Comparison of ENCODE assay signal across 9 mouse cellular contexts in the genomic region with DNA sequence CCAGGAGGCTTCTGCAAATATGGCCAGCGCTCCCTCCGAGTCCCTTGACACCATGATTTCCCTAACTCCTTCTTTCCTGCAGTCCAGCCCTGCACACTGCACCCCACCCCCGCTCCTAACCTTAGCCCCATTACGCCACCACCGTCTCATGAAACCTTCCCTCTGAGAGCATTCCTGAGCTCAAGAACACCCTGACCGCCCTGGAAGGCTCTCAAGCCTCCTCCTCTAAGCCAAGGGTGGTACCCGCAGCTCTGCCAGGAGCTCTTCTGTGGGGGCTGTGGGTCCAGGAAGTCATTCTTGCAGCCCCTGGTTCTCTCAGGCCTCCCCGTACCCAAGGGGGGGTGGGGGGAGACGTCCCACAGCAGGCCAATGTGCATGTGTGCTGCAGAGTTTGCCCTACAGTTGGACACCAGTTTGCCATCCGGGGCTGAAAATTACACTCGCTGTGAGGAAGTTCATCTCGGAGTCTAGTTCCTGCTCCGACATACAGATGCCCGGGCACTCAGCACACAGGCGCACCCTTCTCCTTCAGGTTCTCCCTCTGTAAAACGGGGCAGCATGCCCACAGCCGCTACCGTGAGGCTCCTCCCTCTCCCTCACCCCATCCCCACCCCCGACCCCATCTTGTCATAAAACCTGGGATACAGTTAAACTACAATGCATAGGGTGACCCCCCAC. TPM values are rescaled to one million over a fixed set of nuclear protein-coding genes. Genes with fewer than 3 reads are reported as not detected.
DNase-seq lines count a peak whose midpoint lies in the region; ATAC-seq lines count a peak whose summit lies in the region.
"Had no signal": no experiment of that assay in that cellular context is flagged by ENCODE, and none has a peak within 500 bp of the region (broad histone marks: within the 10 kb centered on the region; RNA-seq: fewer than 3 reads in every experiment).

No protein-coding gene starts in this region.

- 0 out of 2 replicates have a peak overlapping the region, but pooled peaks have one; percentile 35 for H3K9ac ChIP-seq in lung, embryonic 16.5 days (ENCODE audit: low read length)
- H3K9ac ChIP-seq: neural tube, embryonic 15.5 days had no signal

- H3K4me2 ChIP-seq in lung, embryonic 16.5 days (ENCODE audit: low read depth, low read length) = peak overlapping the region; percentile 26
- H3K4me2 ChIP-seq: neural tube, embryonic 15.5 days had no signal

- H3K27ac ChIP-seq in heart, embryonic 10.5 days = peak overlapping the region; percentile 48
- peak overlapping the region; percentile 91 for H3K27ac ChIP-seq in lung, embryonic 16.5 days (ENCODE audit: low read length)
- H3K27ac ChIP-seq: neural tube, embryonic 15.5 days had no signal

- intact Hi-C loops in heart, postnatal 14 days (cut with DNase I) = no loop called here

- H3K4me1 ChIP-seq in heart, embryonic 10.5 days = peaks cover 78% of the 10 kb centered on the region
- peaks cover 38% of the 10 kb centered on the region for H3K4me1 ChIP-seq in lung, embryonic 16.5 days (replicated peaks; ENCODE audit: control insufficient read depth, insufficient read depth, low read length)
- H3K4me1 ChIP-seq: neural tube, embryonic 15.5 days had no signal

- peaks cover 8% of the 10 kb centered on the region for H3K36me3 ChIP-seq in heart, embryonic 10.5 days
- 0 out of 2 replicates have a peak, but pooled peaks cover 2% of the 10 kb centered on the region for H3K36me3 ChIP-seq in lung, embryonic 16.5 days (ENCODE audit: control insufficient read depth, insufficient read depth, low read length)
- H3K36me3 ChIP-seq: neural tube, embryonic 15.5 days had no signal

- DNase-seq in heart, embryonic 10.5 days (ENCODE audit: low spot score) = no peak
- no peak for DNase-seq in heart, postnatal 14 days
- DNase-seq in adipocyte (ENCODE audit: low spot score) = peak; percentile 78
- DNase-seq in kidney, adult 18-20 months = peak; percentile 28
- DNase-seq in thymus, postnatal 25 days = no peak
- DNase-seq in right cerebral cortex, postnatal 25 days = no peak

- no peaks in the 10 kb centered on the region for H3K27me3 ChIP-seq in heart, embryonic 10.5 days (ENCODE audit: insufficient read depth, poor library complexity, severe bottlenecking)
- no peaks in the 10 kb centered on the region for H3K27me3 ChIP-seq in lung, embryonic 16.5 days (ENCODE audit: control insufficient read depth, insufficient read depth, low read depth, low read length)
- H3K27me3 ChIP-seq: neural tube, embryonic 15.5 days had no signal

- 77% methylated on average over 19 of the region's 19 CpGs for WGBS in heart, embryonic 10.5 days
- WGBS in lung, embryonic 16.5 days = 54% methylated on average over 19 of the region's 19 CpGs

- no peaks in the 10 kb centered on the region for H3K9me3 ChIP-seq in heart, embryonic 10.5 days
- no peaks in the 10 kb centered on the region for H3K9me3 ChIP-seq in lung, embryonic 16.5 days (ENCODE audit: control insufficient read depth, low read length)
- H3K9me3 ChIP-seq: neural tube, embryonic 15.5 days had no signal

- H3K4me3 ChIP-seq in heart, embryonic 10.5 days = no peak overlapping the region
- no peak overlapping the region for H3K4me3 ChIP-seq in lung, embryonic 16.5 days (ENCODE audit: low read length)
- H3K4me3 ChIP-seq: neural tube, embryonic 15.5 days had no signal

- peak; percentile 94 for ATAC-seq in lung, embryonic 16.5 days (ENCODE audit: low read depth)
- ATAC-seq in frontal cortex, adult (ENCODE audit: low TSS enrichment) = no peak

RNA-seq across cellular contexts. Expression of a gene that starts 57.0 kb away (rescaled TPM):
- 143 and 257 TPM in 2 replicates for polyA plus RNA-seq in heart, embryonic 10.5 days (2016; fragmentation: Nextera tagmentation; extraction: Ambion mirVana)
- total RNA-seq in heart, postnatal 14 days (2021) = 1,000 to 10,000 TPM; 1,046 to 1,073 TPM
- 368 and 370 TPM in 2 replicates for polyA plus RNA-seq in lung, embryonic 16.5 days (2015; fragmentation: Nextera tagmentation; extraction: Ambion mirVana)

RNA-seq across cellular contexts. Expression of a gene that starts 57.1 kb away (rescaled TPM):
- polyA plus RNA-seq in heart, embryonic 10.5 days (2016; fragmentation: Nextera tagmentation; extraction: Ambion mirVana) = 54.9 and 97.0 TPM in 2 replicates
- 100 to 1,000 TPM; 570 to 571 TPM for total RNA-seq in heart, postnatal 14 days (2021)
- 113 and 117 TPM in 2 replicates for polyA plus RNA-seq in lung, embryonic 16.5 days (2015; fragmentation: Nextera tagmentation; extraction: Ambion mirVana)

Comparison
In these comparisons a context has a peak if more than half of its experiments do, and no peak if none do; other contexts are left out.
1. DNase-seq: peak in adipocyte (single experiment) and kidney, adult 18-20 months (single experiment); none in heart, embryonic 10.5 days (single experiment), heart, postnatal 14 days (0 of 2), thymus, postnatal 25 days (single experiment) and right cerebral cortex, postnatal 25 days (single experiment).